Mouse (Mus musculus): ENCODE measurements around the gene Morc1.

The Morc1 gene

DNA sequence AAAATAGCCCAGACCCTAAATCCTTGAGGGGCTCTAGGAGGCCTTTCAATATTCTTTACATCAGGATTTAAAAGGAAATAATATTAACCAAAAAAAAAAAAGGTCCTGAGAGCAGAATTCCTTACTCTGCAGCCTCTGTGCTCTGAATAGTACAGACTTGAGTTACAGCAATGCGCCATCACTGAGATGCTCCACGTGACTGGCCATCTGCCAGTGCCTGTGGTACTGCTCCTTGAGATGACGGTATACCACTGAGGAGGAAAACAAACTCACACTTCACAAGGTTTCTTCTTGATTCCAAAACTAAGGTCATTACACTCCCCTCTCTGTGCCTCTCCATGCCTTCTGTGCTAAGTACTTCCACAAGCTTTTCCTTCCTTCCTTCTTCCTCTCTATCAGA is 195.1 kb downstream of the Morc1 start:
- no peak for DNase-seq (ENCODE audit: low spot score in 2 of 2)

DNA sequence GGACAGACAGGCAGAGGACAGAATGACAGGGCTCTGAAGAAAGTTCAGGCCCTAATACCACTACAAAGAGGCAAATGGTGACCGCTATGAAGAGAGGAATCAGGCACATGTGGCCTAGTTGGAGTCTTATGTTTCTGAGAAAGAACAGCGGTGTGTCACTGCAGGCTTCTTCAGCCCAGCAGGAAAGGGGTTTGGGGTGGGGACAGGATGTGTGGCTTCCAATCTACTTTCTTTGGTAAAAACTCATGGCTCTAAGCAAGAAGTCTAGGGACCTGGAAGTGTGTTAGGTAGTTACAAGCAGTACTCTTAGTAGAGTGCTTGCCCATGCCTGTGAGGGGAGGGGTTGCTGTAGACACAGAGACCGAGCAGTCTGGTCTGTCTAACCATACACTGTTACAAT is 196.3 kb downstream of the Morc1 start:
- no peak for DNase-seq (ENCODE audit: low spot score in 2 of 2)

DNA sequence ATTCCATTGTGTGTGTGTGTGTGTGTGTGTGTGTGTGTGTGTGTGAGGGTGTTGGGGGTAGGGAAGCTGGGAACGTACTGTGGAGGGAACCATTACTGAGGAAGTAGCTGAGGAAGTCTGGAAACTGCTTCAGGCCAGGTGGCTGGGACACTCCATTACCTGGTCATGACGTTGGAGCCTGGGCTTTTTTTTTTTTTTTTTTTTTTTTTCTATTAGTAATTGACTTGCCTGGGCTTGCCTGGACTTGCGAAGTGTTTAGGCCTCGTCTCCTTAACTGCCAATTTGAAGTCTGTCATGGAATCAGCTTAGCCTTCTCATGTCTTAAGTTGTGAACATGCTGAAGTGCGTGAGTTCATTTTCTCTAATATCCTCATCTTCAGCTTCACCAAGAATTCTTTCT is 198.7 kb downstream of the Morc1 start:
- no peak for DNase-seq (ENCODE audit: low spot score in 2 of 2)

DNA sequence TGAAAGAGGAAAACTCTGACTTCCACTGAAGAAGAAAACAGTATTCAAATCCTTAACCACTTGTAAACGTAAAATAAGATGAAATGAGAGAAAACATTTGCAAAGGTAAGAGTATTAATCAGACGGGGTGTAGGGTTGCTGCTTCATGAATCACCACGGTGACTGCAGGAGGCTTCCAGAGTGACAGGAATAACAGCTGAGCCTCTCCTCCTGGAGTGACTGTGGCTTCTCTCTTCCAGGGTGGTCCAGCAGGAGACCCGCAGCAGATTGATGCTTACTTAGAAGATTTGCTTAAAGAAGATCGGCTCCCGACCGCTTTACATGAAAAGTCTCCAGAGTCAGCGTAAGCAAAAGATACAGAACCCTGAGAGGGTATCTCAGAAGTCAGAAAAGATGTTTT is 199.4 kb downstream of the Morc1 start:
- no peak for DNase-seq (ENCODE audit: low spot score in 2 of 2)

DNA sequence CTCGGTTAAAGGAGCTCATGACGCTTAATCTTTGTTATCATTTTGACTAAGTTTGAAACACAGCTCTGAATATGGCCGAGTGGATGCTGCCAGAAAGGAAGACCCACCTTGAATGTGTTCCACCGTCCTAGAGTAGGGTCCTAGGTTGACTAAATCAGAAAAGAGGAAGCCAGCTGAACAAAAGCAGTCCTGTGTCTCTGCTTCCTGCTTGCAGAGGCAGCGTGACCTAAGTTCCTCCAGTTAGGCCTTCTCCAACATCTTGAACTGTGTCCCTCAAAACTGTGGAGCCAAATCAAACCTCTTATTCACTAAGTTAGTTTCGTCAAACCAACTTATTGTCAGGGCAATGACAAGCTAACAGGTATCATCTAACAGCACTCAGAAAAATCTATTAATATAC is 201.3 kb downstream of the Morc1 start:
- DNase-seq (ENCODE audit: low spot score in 2 of 2) = no peak

DNA sequence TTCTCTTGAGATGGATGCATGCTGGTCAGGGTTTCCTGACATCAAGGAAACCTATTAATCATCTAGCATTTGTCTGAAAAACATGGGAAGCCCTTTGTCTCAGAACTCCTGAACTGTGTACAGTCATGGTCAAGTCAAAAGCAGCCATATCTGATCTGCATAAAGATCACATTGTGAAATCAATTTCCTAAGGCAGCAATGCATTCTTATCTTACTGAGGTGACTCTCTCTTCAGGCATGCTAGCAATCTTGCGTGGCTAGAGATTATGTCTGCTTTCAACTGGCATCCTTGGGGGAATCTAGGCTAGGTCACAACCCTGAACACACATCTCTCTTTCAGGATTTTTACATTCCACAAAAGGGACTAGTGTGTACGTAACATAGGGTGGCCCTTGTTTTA is 215.2 kb downstream of the Morc1 start:
- DNase-seq (ENCODE audit: low spot score in 2 of 2) = no peak

DNA sequence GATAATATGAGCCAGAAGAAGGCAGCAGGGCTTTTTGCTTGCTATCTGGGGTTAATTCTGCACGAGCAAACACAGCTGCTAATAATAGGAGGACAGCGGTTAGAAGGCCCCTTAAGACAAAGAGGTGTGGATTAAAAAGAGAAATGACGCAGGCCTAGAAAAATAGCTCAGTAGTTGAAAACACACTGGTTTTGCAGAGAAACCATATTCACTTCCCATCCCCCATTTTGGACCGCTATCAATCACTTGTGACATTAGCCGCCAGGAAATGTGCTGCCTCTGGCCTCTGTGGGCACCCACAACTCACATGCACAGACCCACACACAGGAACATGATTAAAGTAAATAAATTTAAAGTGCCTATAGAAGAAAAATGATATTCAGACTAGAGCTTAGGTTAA is 240.7 kb downstream of the Morc1 start:
- no peak for DNase-seq (ENCODE audit: low spot score in 2 of 2)

DNA sequence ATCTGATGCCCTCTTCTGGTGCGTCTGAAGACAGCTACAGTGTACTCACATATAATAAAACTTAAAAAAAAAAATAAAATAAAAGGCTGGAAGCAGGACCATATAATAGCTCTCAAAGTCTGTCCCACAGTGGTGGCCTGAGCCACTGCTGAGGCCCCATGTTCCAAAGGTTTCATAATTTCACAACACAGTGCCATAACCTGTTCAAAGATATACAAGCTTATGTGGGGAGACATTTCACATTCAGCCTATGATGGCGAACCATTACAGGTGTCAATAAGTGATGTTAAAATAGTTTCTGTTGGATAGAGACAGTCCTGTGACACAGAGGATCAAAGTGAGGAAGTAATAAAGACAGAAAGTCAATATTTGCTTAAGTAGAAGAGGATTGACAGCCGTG is 241.6 kb downstream of the Morc1 start:
- DNase-seq (ENCODE audit: low spot score in 2 of 2) = no peak

DNA sequence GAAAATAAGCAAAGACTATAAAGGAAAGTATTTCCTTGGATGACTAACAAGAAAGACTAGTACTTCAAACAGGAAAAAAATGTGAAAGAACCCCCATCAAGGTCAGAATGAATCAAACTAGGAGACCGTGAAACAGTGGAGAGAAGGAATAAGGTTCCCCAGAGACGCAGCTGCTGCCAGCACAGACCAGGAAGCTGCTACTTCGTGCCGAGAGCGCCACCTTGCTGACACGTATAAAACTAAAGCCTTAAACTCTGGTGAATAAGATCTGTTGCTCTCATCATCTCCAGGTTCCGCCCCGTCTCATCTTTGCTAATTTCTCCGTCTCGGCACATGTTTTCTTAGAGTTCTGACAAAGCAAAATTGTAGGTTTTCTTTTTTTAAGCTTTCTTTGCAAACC is 244.6 kb downstream of the Morc1 start:
- peak; percentile 37 to 72 for DNase-seq (ENCODE audit: low spot score in 2 of 2)

DNA sequence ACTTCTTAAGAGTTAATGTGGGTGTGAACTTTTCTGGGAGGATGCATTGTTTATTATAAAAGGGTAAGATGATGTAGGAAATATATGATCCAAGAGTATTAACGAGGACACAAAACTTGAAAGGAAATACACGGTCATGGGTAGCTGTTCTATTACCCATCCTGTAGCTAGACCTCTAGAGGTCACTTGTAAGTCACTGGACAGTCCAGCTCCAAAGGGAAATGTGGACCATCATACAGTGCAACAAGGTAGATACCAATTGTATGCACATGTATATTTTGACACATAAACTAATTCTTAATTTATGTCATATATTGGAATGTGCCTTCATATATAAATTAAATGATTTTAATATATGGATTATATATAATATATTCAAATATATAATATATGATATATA is 245.2 kb downstream of the Morc1 start:
- no peak for DNase-seq (ENCODE audit: low spot score in 2 of 2)

DNA sequence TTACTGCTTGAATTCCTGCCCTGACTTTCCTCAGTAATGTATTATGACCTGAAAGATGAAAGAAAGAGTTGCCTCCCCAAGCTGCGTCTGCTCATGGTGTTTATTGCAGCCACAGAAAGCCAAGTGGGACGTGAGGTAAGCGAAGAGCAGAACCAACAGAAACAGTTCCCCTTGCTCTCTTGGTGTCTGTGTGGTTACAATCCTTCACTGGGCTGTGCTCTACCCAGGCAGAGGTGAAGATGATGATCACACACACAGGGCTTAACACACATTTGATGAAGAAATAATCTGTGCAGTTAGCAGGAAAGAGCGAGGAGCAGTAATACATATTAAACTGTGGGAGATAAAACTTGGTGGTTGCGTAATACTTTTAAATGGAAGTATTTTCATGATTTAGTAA is 246.3 kb downstream of the Morc1 start:
- no peak for DNase-seq (ENCODE audit: low spot score in 2 of 2)

DNA sequence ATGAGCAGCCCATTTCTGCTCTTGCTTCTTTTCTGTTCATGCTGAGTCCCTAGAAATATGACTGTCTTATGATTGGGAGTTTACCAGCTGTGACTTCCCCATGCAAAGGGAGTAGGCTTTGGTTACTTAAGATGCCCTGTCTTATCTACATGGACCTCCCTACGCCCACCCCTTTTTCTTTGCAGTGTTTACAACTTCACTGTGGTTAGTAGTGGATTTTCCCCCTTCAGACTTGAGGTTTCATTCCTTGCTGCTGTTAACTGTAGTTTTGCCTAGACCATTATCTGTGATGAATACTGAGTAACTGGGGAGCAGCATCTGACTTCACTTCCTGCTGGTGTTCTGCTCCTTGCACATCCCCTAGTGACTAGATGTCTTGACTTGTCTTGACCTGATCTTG is 247.0 kb downstream of the Morc1 start:
- no peak for DNase-seq (ENCODE audit: low spot score in 2 of 2)
